Mouse (Mus musculus) megakaryocyte, embryonic 14.5 days (primary cell): ENCODE results near the gene Rsph1. TPM values are rescaled to one million over a fixed set of nuclear protein-coding genes. Genes with fewer than 3 reads are reported as not detected.

Source experiments
- H3K27me3 ChIP-seq: replicated peaks from 2 replicates; pipeline ENCODE3; 2012; ENCODE audit warnings: inconsistent platforms
- H3K36me3 ChIP-seq: replicated peaks from 2 replicates; pipeline ENCODE3; 2012; ENCODE audit warnings: low read length, inconsistent platforms, mixed read lengths
- H3K4me1 ChIP-seq: 2 replicates; pipeline ENCODE4 v1.6.1; 2012; ENCODE audit warnings: inconsistent platforms
- H3K4me3 ChIP-seq: replicated peaks from 2 replicates; pipeline ENCODE3; 2012; ENCODE audit warnings: moderate library complexity, mild to moderate bottlenecking, inconsistent platforms
- H3K9me3 ChIP-seq: 2 replicates; pipeline ENCODE4 v1.6.1; 2012; ENCODE audit warnings: inconsistent platforms
- FLI1 ChIP-seq: IDR thresholded peaks from 2 replicates; pipeline ENCODE4 v1.6.1; 2012; ENCODE audit warnings: low read length, inconsistent platforms, mixed read lengths
- GATA1 ChIP-seq: IDR thresholded peaks from 3 replicates; pipeline ENCODE4 v1.6.1; 2012; ENCODE audit warnings: mixed read lengths, low read length, inconsistent platforms, borderline replicate concordance
- polyA plus RNA-seq: library from polyadenylated mRNA; stranded (reverse); fragments of >175 nt; gene quantifications from 2 replicates; pipeline ENCODE4 v1.2.3, GENCODE M21; 2012; ENCODE audit warnings: low replicate concordance; ENCODE audit not compliant: insufficient read depth

The Rsph1 gene
- polyA plus RNA-seq, 1 experiment = 0.12 TPM

GRCm38 (mm10) chr17:31222810-31223310, 54.3 kb downstream of the Rsph1 start:
- Histone ChIP-seq H3K27me3 (no peaks in the 10 kb centered on the region), H3K4me3 (peak overlapping the region; percentile 5), H3K4me1 (peaks cover 91% of the 10 kb centered on the region), H3K36me3 (peaks cover 95% of the 10 kb centered on the region), H3K9me3 (no peaks in the 10 kb centered on the region)
- TF ChIP-seq GATA1 = no peak
- no peak for TF ChIP-seq FLI1

GRCm38 (mm10) chr17:31216068-31216955, 60.9 kb downstream of the Rsph1 start:
- Histone ChIP-seq H3K4me1 (peaks cover 83% of the 10 kb centered on the region), H3K27me3 (no peaks in the 10 kb centered on the region), H3K9me3 (no peaks in the 10 kb centered on the region), H3K4me3 (no peak overlapping the region), H3K36me3 (peaks cover 96% of the 10 kb centered on the region)
- TF ChIP-seq GATA1 (no peak), FLI1 (no peak)

GRCm38 (mm10) chr17:31211881-31212280, 65.3 kb downstream of the Rsph1 start:
- Histone ChIP-seq H3K4me3 (peak overlapping the region; percentile 20), H3K4me1 (peaks cover 89% of the 10 kb centered on the region), H3K36me3 (peaks cover 71% of the 10 kb centered on the region), H3K27me3 (no peaks in the 10 kb centered on the region), H3K9me3 (no peaks in the 10 kb centered on the region)
- TF ChIP-seq FLI1 = no peak
- TF ChIP-seq GATA1 = no peak

- H3K4me1 ChIP-seq = peaks cover 89% of the 10 kb centered on the region
- TF ChIP-seq GATA1 (no peak), FLI1 (no peak)
- no peaks in the 10 kb centered on the region for H3K9me3 ChIP-seq
Observed at GRCm38 (mm10) chr17:31210299-31210698, 66.9 kb downstream of the Rsph1 start.

GRCm38 (mm10) chr17:31209376-31209930, 67.7 kb downstream of the Rsph1 start:
- Histone ChIP-seq H3K4me3 (peak overlapping the region; percentile 92), H3K9me3 (no peaks in the 10 kb centered on the region), H3K4me1 (peaks cover 84% of the 10 kb centered on the region), H3K36me3 (peaks cover 47% of the 10 kb centered on the region), H3K27me3 (no peaks in the 10 kb centered on the region)
- TF ChIP-seq GATA1 (no peak), FLI1 (no peak)

More at GRCm38 (mm10) chr17:31210299-31210698, 66.9 kb downstream of the Rsph1 start:
- H3K36me3 ChIP-seq = peaks cover 56% of the 10 kb centered on the region
- peak overlapping the region; percentile 89 for H3K4me3 ChIP-seq
- no peaks in the 10 kb centered on the region for H3K27me3 ChIP-seq

- TF ChIP-seq GATA1 (no peak), FLI1 (no peak)
- H3K4me3 ChIP-seq = peak overlapping the region; percentile 92
- no peaks in the 10 kb centered on the region for H3K9me3 ChIP-seq
- peaks cover 39% of the 10 kb centered on the region for H3K36me3 ChIP-seq
- H3K4me1 ChIP-seq = peaks cover 79% of the 10 kb centered on the region
- H3K27me3 ChIP-seq = no peaks in the 10 kb centered on the region
Observed at GRCm38 (mm10) chr17:31208654-31209053, 68.5 kb downstream of the Rsph1 start.

- TF ChIP-seq GATA1 (no peak), FLI1 (no peak)
- H3K27me3 ChIP-seq = no peaks in the 10 kb centered on the region
- H3K4me3 ChIP-seq = peak within 1 kb of the TSS; percentile 92
- H3K9me3 ChIP-seq = no peaks in the 10 kb centered on the region
- H3K4me1 ChIP-seq = peaks cover 75% of the 10 kb centered on the region
- H3K36me3 ChIP-seq = peaks cover 33% of the 10 kb centered on the region
Observed at GRCm38 (mm10) chr17:31207771-31208334, 69.3 kb downstream of the Rsph1 start, which contains the start of gene Ubash3a. Ubash3a (plus strand) TSS chr17:31207873.

Other genes with a start within 250 kb of the Rsph1 start
- 5.5 and 7.8 TPM in 2 replicates for gene Abcg1, start 219.7 kb downstream of the Rsph1 start, polyA plus RNA-seq
- not detected in 2 replicates for gene Tff3, start 147.7 kb downstream of the Rsph1 start, polyA plus RNA-seq
- gene Tff2, start 133.1 kb downstream of the Rsph1 start, polyA plus RNA-seq = not detected in 2 replicates
- not detected in 2 replicates for gene Tff1, start 112.1 kb downstream of the Rsph1 start, polyA plus RNA-seq
- 0.10 TPM in 1 of 2 replicates, not detected in the other for gene Tmprss3, start 78.4 kb downstream of the Rsph1 start, polyA plus RNA-seq
- gene Ubash3a, start 69.5 kb downstream of the Rsph1 start, polyA plus RNA-seq = 45.2 and 56.2 TPM in 2 replicates
- 3.4 and 4.1 TPM in 2 replicates for gene Slc37a1, start 9.4 kb upstream of the Rsph1 start, polyA plus RNA-seq
- not detected in 2 replicates for gene Pde9a, start 108.8 kb upstream of the Rsph1 start, polyA plus RNA-seq
- 13.5 and 35.0 TPM in 2 replicates for gene Wdr4, start 242.6 kb upstream of the Rsph1 start, polyA plus RNA-seq
- gene Ndufv3, start 242.7 kb upstream of the Rsph1 start, polyA plus RNA-seq = 77.3 and 604 TPM in 2 replicates